Mouse (Mus musculus) neural tube, embryonic 11.5 days (tissue): ENCODE measurements around the gene Lce1h. TPM values are rescaled to one million over a fixed set of nuclear protein-coding genes. Genes with fewer than 3 reads are reported as not detected.

ENCODE experiments used
- ATAC-seq: fragments of 200-750 bp; cut with Nextera tagmentation; 2 replicates; pipeline ENCODE4 v1.8.0; 2017; ENCODE audit warnings: moderate number of reproducible peaks, mild to moderate bottlenecking, moderate TSS enrichment, moderate library complexity; ENCODE audit not compliant: insufficient read depth, low FRiP score, low TSS enrichment
- DNase-seq: peaks from one replicate; pipeline ENCODE4 v3.0.0-alpha.2; 2015; ENCODE audit warnings: low spot score
- H3K27ac ChIP-seq: fragments of 300-500 bp; sonication (generic); 2 replicates; pipeline ENCODE4 v1.5.1; 2014; ENCODE audit warnings: low read depth, mild to moderate bottlenecking, low read length
- H3K27me3 ChIP-seq: fragments of 300-500 bp; sonication (generic); 2 replicates; pipeline ENCODE4 v1.6.1; 2014; ENCODE audit warnings: mild to moderate bottlenecking, low read length, mixed read lengths; ENCODE audit not compliant: control insufficient read depth, insufficient read depth
- H3K36me3 ChIP-seq: fragments of 300-500 bp; sonication (generic); 2 replicates; pipeline ENCODE4 v1.6.1; 2014; ENCODE audit warnings: mild to moderate bottlenecking, low read length, moderate library complexity, mixed read lengths; ENCODE audit not compliant: control insufficient read depth, insufficient read depth
- H3K4me1 ChIP-seq: fragments of 300-500 bp; sonication (generic); 2 replicates; pipeline ENCODE4 v1.6.1; 2014; ENCODE audit warnings: low read length, mixed read lengths; ENCODE audit not compliant: control insufficient read depth, insufficient read depth
- H3K4me2 ChIP-seq: fragments of 300-500 bp; sonication (generic); 2 replicates; pipeline ENCODE4 v1.6.1; 2014; ENCODE audit warnings: low read depth, mild to moderate bottlenecking, moderate library complexity
- H3K4me3 ChIP-seq: fragments of 300-500 bp; sonication (generic); 2 replicates; pipeline ENCODE4 v1.5.1; 2014; ENCODE audit warnings: low read depth, low read length
- H3K9ac ChIP-seq: fragments of 300-500 bp; sonication (generic); 2 replicates; pipeline ENCODE4 v1.6.1; 2014; ENCODE audit warnings: mild to moderate bottlenecking, low read length
- H3K9me3 ChIP-seq: fragments of 300-500 bp; sonication (generic); 2 replicates; pipeline ENCODE4 v1.6.1; 2016; ENCODE audit warnings: low read length; ENCODE audit not compliant: control insufficient read depth
- WGBS: fragments of 180-500 bp; shearing (Covaris S2); extraction: QIAGEN DNeasy Blood & Tissue Kit; methylation state at CpG from one replicate; pipeline ENCODE4 v1.1.7; 2014; 5-methylcytosine and 5-hydroxymethylcytosine counted together
- polyA plus RNA-seq: library from polyadenylated mRNA; unstranded; fragments of >200 nt; fragmentation: Nextera tagmentation; extraction: Ambion mirVana; gene quantifications from 2 replicates; pipeline ENCODE4 v1.2.1, GENCODE M21; 2014

Gene Lce1h
- not detected in 2 replicates for polyA plus RNA-seq

GRCm38 (mm10) chr3:92764965-92765364 lies at the start of gene Lce1h:
Lce1h (minus strand) TSS chr3:92765065.
- H3K27me3 ChIP-seq = no peaks in the 10 kb centered on the region
- H3K9ac ChIP-seq = no peak within 1 kb of the TSS
- H3K27ac ChIP-seq = no peak within 1 kb of the TSS
- no peak within 1 kb of the TSS for H3K4me2 ChIP-seq
- no peaks in the 10 kb centered on the region for H3K36me3 ChIP-seq
- 100% methylated on average over 1 of the region's 1 CpGs for WGBS
- no peaks in the 10 kb centered on the region for H3K4me1 ChIP-seq
- no peak within 1 kb of the TSS for H3K4me3 ChIP-seq
- ATAC-seq = no peak
- H3K9me3 ChIP-seq = no peaks in the 10 kb centered on the region
- no peak for DNase-seq

- H3K4me2 ChIP-seq = no peak within 1 kb of the TSS
- no peaks in the 10 kb centered on the region for H3K27me3 ChIP-seq
- H3K4me3 ChIP-seq = no peak within 1 kb of the TSS
- H3K9me3 ChIP-seq = no peaks in the 10 kb centered on the region
- H3K36me3 ChIP-seq = no peaks in the 10 kb centered on the region
- no peak within 1 kb of the TSS for H3K9ac ChIP-seq
- H3K27ac ChIP-seq = no peak within 1 kb of the TSS
- ATAC-seq (no peak), DNase-seq (no peak)
- no peaks in the 10 kb centered on the region for H3K4me1 ChIP-seq
Measured at GRCm38 (mm10) chr3:92807791-92808190, 42.9 kb upstream of the Lce1h start, which contains the start of gene Lce1k. Lce1k (minus strand) TSS chr3:92807891.

- Histone ChIP-seq H3K9me3 (no peaks in the 10 kb centered on the region), H3K4me2 (no peak within 1 kb of the TSS), H3K36me3 (no peaks in the 10 kb centered on the region), H3K9ac (no peak within 1 kb of the TSS), H3K4me3 (no peak within 1 kb of the TSS), H3K27ac (no peak within 1 kb of the TSS), H3K27me3 (no peaks in the 10 kb centered on the region), H3K4me1 (no peaks in the 10 kb centered on the region)
- ATAC-seq (no peak), DNase-seq (no peak)
- WGBS = 83% methylated on average over 1 of the region's 1 CpGs
Measured at GRCm38 (mm10) chr3:92790414-92790813, 25.5 kb upstream of the Lce1h start, which contains the start of gene Lce1j. Lce1j (minus strand) TSS chr3:92790514.

- no peak within 1 kb of the TSS for H3K4me3 ChIP-seq
- H3K27ac ChIP-seq = no peak within 1 kb of the TSS
- ATAC-seq (no peak), DNase-seq (no peak)
- H3K9me3 ChIP-seq = no peaks in the 10 kb centered on the region
- H3K4me1 ChIP-seq = no peaks in the 10 kb centered on the region
- 85% methylated on average over 1 of the region's 1 CpGs for WGBS
- no peaks in the 10 kb centered on the region for H3K27me3 ChIP-seq
- H3K36me3 ChIP-seq = no peaks in the 10 kb centered on the region
- H3K9ac ChIP-seq = no peak within 1 kb of the TSS
- H3K4me2 ChIP-seq = no peak within 1 kb of the TSS
Measured at GRCm38 (mm10) chr3:92778799-92779198, 13.9 kb upstream of the Lce1h start, which contains the start of gene Lce1i. Lce1i (minus strand) TSS chr3:92778899.

- 23% methylated on average over 3 of the region's 3 CpGs for WGBS
- no peak overlapping the region for H3K27ac ChIP-seq
- H3K4me3 ChIP-seq = no peak overlapping the region
- H3K9me3 ChIP-seq = no peaks in the 10 kb centered on the region
- no peak overlapping the region for H3K9ac ChIP-seq
- no peaks in the 10 kb centered on the region for H3K36me3 ChIP-seq
- no peaks in the 10 kb centered on the region for H3K4me1 ChIP-seq
- H3K4me2 ChIP-seq = no peak overlapping the region
- no peak for DNase-seq
- H3K27me3 ChIP-seq = no peaks in the 10 kb centered on the region
- no peak for ATAC-seq
Measured at GRCm38 (mm10) chr3:92771573-92771972, 6.7 kb upstream of the Lce1h start.

GRCm38 (mm10) chr3:92753197-92753596 lies 11.7 kb downstream of the Lce1h start:
- Histone ChIP-seq H3K4me3 (no peak overlapping the region), H3K9ac (no peak overlapping the region), H3K36me3 (no peaks in the 10 kb centered on the region), H3K4me2 (no peak overlapping the region), H3K27me3 (no peaks in the 10 kb centered on the region), H3K27ac (no peak overlapping the region), H3K4me1 (no peaks in the 10 kb centered on the region), H3K9me3 (no peaks in the 10 kb centered on the region)
- no peak for ATAC-seq
- WGBS = 42% methylated on average over 3 of the region's 3 CpGs
- no peak for DNase-seq

GRCm38 (mm10) chr3:92752238-92752637 lies 12.6 kb downstream of the Lce1h start, which contains the start of gene Lce1g:
Lce1g (minus strand) TSS chr3:92752338.
- no peaks in the 10 kb centered on the region for H3K4me1 ChIP-seq
- H3K4me2 ChIP-seq = no peak within 1 kb of the TSS
- H3K27ac ChIP-seq = no peak within 1 kb of the TSS
- H3K27me3 ChIP-seq = no peaks in the 10 kb centered on the region
- DNase-seq (no peak), ATAC-seq (no peak)
- H3K36me3 ChIP-seq = no peaks in the 10 kb centered on the region
- no peak within 1 kb of the TSS for H3K4me3 ChIP-seq
- 90% methylated on average over 1 of the region's 1 CpGs for WGBS
- H3K9ac ChIP-seq = no peak within 1 kb of the TSS
- no peaks in the 10 kb centered on the region for H3K9me3 ChIP-seq

GRCm38 (mm10) chr3:92738996-92739395 lies 25.9 kb downstream of the Lce1h start, which contains the start of gene Gm38119:
Gm38119 (minus strand) TSS chr3:92739096.
- 71% methylated on average over 1 of the region's 1 CpGs for WGBS
- Histone ChIP-seq H3K9me3 (no peaks in the 10 kb centered on the region), H3K36me3 (no peaks in the 10 kb centered on the region), H3K4me2 (no peak within 1 kb of the TSS), H3K4me3 (no peak within 1 kb of the TSS), H3K4me1 (no peaks in the 10 kb centered on the region), H3K27me3 (no peaks in the 10 kb centered on the region), H3K27ac (no peak within 1 kb of the TSS), H3K9ac (no peak within 1 kb of the TSS)
- no peak for ATAC-seq
- no peak for DNase-seq

GRCm38 (mm10) chr3:92722631-92723030 lies 42.2 kb downstream of the Lce1h start:
- DNase-seq = no peak
- H3K9me3 ChIP-seq = no peaks in the 10 kb centered on the region
- no peaks in the 10 kb centered on the region for H3K27me3 ChIP-seq
- no peaks in the 10 kb centered on the region for H3K36me3 ChIP-seq
- no peak for ATAC-seq
- no peak overlapping the region for H3K4me2 ChIP-seq
- 90% methylated on average over 5 of the region's 5 CpGs for WGBS
- no peak overlapping the region for H3K4me3 ChIP-seq
- H3K9ac ChIP-seq = no peak overlapping the region
- no peaks in the 10 kb centered on the region for H3K4me1 ChIP-seq
- no peak overlapping the region for H3K27ac ChIP-seq
